Mouse (Mus musculus): ENCODE data around the gene Mtmr10.

GRCm38 (mm10) chr7:64371940-64372878 lies 84.8 kb downstream of the Mtmr10 start:
- TF ChIP-seq CTCF (conservative IDR thresholded peaks at IDR 0.05; ENCODE audit: low read length), result no peak
- no peak for TF ChIP-seq NANOG (IDR thresholded peaks at IDR 0.05; ENCODE audit: borderline replicate concordance, low read length)
- no peak for TF ChIP-seq POU5F1 (IDR thresholded peaks at IDR 0.05; ENCODE audit: borderline replicate concordance, low read length)
